ENCODE assay signal across 8 mouse cellular contexts in the genomic region with DNA sequence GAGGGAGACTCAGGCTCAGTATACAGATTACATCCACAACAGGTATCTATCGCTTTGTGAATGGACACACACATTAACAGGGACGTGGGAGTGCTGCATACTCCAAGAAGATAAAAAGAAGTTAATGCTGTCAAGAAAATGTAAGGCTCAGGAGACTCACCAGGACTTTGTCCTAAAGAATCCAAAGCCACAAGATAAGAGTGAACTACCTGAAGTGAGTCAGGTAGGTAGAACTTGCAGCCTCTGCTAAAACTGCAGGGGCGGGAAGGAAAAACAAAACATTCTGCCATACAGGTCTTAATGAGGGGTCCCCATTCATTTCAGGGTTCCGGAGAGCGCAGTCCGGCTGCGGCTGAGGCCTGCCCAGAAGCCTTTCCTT. TPM values are rescaled to one million over a fixed set of nuclear protein-coding genes. Genes with fewer than 3 reads are reported as not detected.
DNase-seq lines count a peak whose midpoint lies in the region; ATAC-seq and TF ChIP-seq lines count a peak whose summit lies in the region.

No protein-coding gene starts in this region.

- peaks cover 22% of the 10 kb centered on the region for H3K36me3 ChIP-seq in erythroblast, embryonic 14.5 days (ENCODE audit: control insufficient read depth)
- no peaks in the 10 kb centered on the region for H3K36me3 ChIP-seq in spleen, adult 2 months (ENCODE audit: control insufficient read depth, insufficient read depth, low read length)
- no peaks in the 10 kb centered on the region for H3K36me3 ChIP-seq in liver, embryonic 11.5 days (ENCODE audit: control insufficient read depth, insufficient read depth, low read length)
- no peaks in the 10 kb centered on the region for H3K36me3 ChIP-seq in stomach, postnatal 0 days (ENCODE audit: control insufficient read depth, insufficient read depth, low read length)

- ATAC-seq in erythroblast, adult 5-6 weeks (replicated peaks; ENCODE audit: low FRiP score, poor library complexity, severe bottlenecking) = no peak
- no peak for ATAC-seq in liver, embryonic 11.5 days (replicated peaks; ENCODE audit: low FRiP score)
- ATAC-seq in stomach, postnatal 0 days (ENCODE audit: low FRiP score, low TSS enrichment) = no peak

- H3K4me3 ChIP-seq in erythroblast, embryonic 14.5 days (replicated peaks) = peak overlapping the region; percentile 87
- H3K4me3 ChIP-seq in spleen, adult 2 months (ENCODE audit: extremely low read depth, insufficient read depth, insufficient read length) = peak overlapping the region; percentile 96
- H3K4me3 ChIP-seq in liver, embryonic 11.5 days (ENCODE audit: low read depth, low read length) = peak overlapping the region; percentile 97
- H3K4me3 ChIP-seq in stomach, postnatal 0 days (ENCODE audit: low read depth, low read length) = peak overlapping the region; percentile 97

- intact Hi-C loops in left cerebral cortex, postnatal 4 days (cut with DNase I) = no loop called here

- no peak for DNase-seq in spleen, adult 2 months (ENCODE audit: low read depth in 1 of 2, low spot score in 2 of 2)
- DNase-seq in spleen, postnatal 36 days (ENCODE audit: low spot score in 2 of 2) = no peak
- DNase-seq in liver, embryonic 11.5 days (ENCODE audit: low spot score) = no peak
- peak; percentile 28 for DNase-seq in stomach, postnatal 0 days (ENCODE audit: low spot score)
- DNase-seq in urinary bladder, postnatal 14 days (ENCODE audit: low spot score) = no peak
- DNase-seq in left cerebral cortex, postnatal 4 days = no peak

- peak overlapping the region; percentile 98 for H3K9ac ChIP-seq in liver, embryonic 11.5 days (ENCODE audit: low read depth, low read length)
- peak overlapping the region; percentile 94 for H3K9ac ChIP-seq in stomach, postnatal 0 days (ENCODE audit: low read length)

- peaks cover 56% of the 10 kb centered on the region for H3K4me1 ChIP-seq in erythroblast, embryonic 14.5 days (ENCODE audit: control insufficient read depth)
- H3K4me1 ChIP-seq in spleen, adult 2 months (ENCODE audit: control insufficient read depth, insufficient read depth, insufficient read length) = peaks cover 19% of the 10 kb centered on the region
- H3K4me1 ChIP-seq in liver, embryonic 11.5 days (replicated peaks; ENCODE audit: control insufficient read depth, insufficient read depth, low read length) = peaks cover 28% of the 10 kb centered on the region
- peaks cover 3% of the 10 kb centered on the region; the same call in 1 of the 2 replicates for H3K4me1 ChIP-seq in stomach, postnatal 0 days (replicated peaks; ENCODE audit: control insufficient read depth, insufficient read depth)

- TF ChIP-seq EP300 in stomach, postnatal 0 days (optimal IDR thresholded peaks at IDR 0.05) = no peak

- 52% methylated on average over 7 of the region's 7 CpGs for WGBS in spleen, adult 2 months
- WGBS in liver, embryonic 11.5 days = 9% methylated on average over 7 of the region's 7 CpGs
- WGBS in stomach, postnatal 0 days = 11% methylated on average over 7 of the region's 7 CpGs

- peak overlapping the region; percentile 80 for H3K4me2 ChIP-seq in liver, embryonic 11.5 days
- peak overlapping the region; percentile 79 for H3K4me2 ChIP-seq in stomach, postnatal 0 days (replicated peaks; ENCODE audit: low read depth)

- H3K9me3 ChIP-seq in erythroblast, embryonic 14.5 days (ENCODE audit: control insufficient read depth, low read length) = no peaks in the 10 kb centered on the region
- no peaks in the 10 kb centered on the region for H3K9me3 ChIP-seq in liver, embryonic 11.5 days (ENCODE audit: control insufficient read depth, low read length)
- no peaks in the 10 kb centered on the region for H3K9me3 ChIP-seq in stomach, postnatal 0 days (ENCODE audit: control insufficient read depth, low read length)

- no peak overlapping the region for H3K27ac ChIP-seq in spleen, adult 2 months (ENCODE audit: insufficient read depth, low read length)
- no peak overlapping the region for H3K27ac ChIP-seq in liver, embryonic 11.5 days (ENCODE audit: low read depth, low read length)
- peak overlapping the region; percentile 93; the same call in 1 of the 2 replicates for H3K27ac ChIP-seq in stomach, postnatal 0 days (replicated peaks)

- TF ChIP-seq CTCF in spleen, adult 2 months (IDR thresholded peaks at IDR 0.05; ENCODE audit: extremely low read depth, insufficient read depth, insufficient read length, insufficient replicate concordance) = no peak
- TF ChIP-seq CTCF in stomach, postnatal 0 days (IDR thresholded peaks at IDR 0.05; ENCODE audit: low read depth) = no peak

- no peak for TF ChIP-seq POLR2A in spleen, adult 2 months (IDR thresholded peaks at IDR 0.05; ENCODE audit: low read depth, low read length)

- H3K27me3 ChIP-seq in erythroblast, embryonic 14.5 days (ENCODE audit: control insufficient read depth) = no peaks in the 10 kb centered on the region
- no peaks in the 10 kb centered on the region; the same call in 1 of the 2 replicates for H3K27me3 ChIP-seq in spleen, adult 2 months (ENCODE audit: control insufficient read depth, insufficient read depth, low read length)
- H3K27me3 ChIP-seq in liver, embryonic 11.5 days (replicated peaks; ENCODE audit: control insufficient read depth, insufficient read depth, low read length) = no peaks in the 10 kb centered on the region
- H3K27me3 ChIP-seq in stomach, postnatal 0 days (ENCODE audit: control insufficient read depth, insufficient read depth, low read length) = no peaks in the 10 kb centered on the region

RNA-seq across cellular contexts. Expression of a gene that starts 23.1 kb away (rescaled TPM):
- 5.9 and 8.1 TPM in 2 replicates for polyA plus RNA-seq in erythroblast, embryonic 14.5 days (2012)
- total RNA-seq in erythroblast, adult 5-6 weeks (2015; ENCODE audit: low replicate concordance) = 22.8 and 30.2 TPM in 2 replicates
- 25.7 and 31.8 TPM in 2 replicates for total RNA-seq in erythroblast, adult 5-6 weeks (2017; ENCODE audit: low replicate concordance)
- polyA plus RNA-seq in spleen, adult 2 months (2012; rRNA removed) = 45.8 and 64.6 TPM in 2 replicates
- polyA plus RNA-seq in liver, embryonic 11.5 days (2014; fragmentation: Nextera tagmentation; extraction: Ambion mirVana) = 72.6 and 75.3 TPM in 2 replicates
- 32.4 and 36.4 TPM in 2 replicates for polyA plus RNA-seq in stomach, postnatal 0 days (2015; fragmentation: Nextera tagmentation; extraction: Ambion mirVana)
- 10 to 100 TPM; 41.9 to 44.8 TPM for total RNA-seq in left cerebral cortex, postnatal 4 days (2021)
